In genomic region chr2:152657398-152657797, GRCm38 (mm10) we compare ENCODE assay signal across 11 mouse cellular contexts. TPM values are rescaled to one million over a fixed set of nuclear protein-coding genes. Genes with fewer than 3 reads are reported as not detected.
A peak's percentile ranks its signal among the peaks of the same experiment; 100 is the strongest.
DNase-seq lines count a peak whose midpoint lies in the region; ATAC-seq and TF ChIP-seq lines count a peak whose summit lies in the region.
"Had no signal": no experiment of that assay in that cellular context is flagged by ENCODE, and none has a peak within 500 bp of the region (broad histone marks: within the 10 kb centered on the region; RNA-seq: fewer than 3 reads in every experiment).

No protein-coding gene starts in this region.

- peaks cover 9% of the 10 kb centered on the region for H3K4me1 ChIP-seq in liver, adult 2 months (ENCODE audit: control insufficient read depth, insufficient read depth, low read length)
- peaks cover 7% of the 10 kb centered on the region; the same call in 1 of the 2 replicates for H3K4me1 ChIP-seq in liver, embryonic 12.5 days
- H3K4me1 ChIP-seq in bone marrow macrophage, adult 2 months (ENCODE audit: control insufficient read depth, insufficient read depth, low read length), result peaks cover 19% of the 10 kb centered on the region

- TF ChIP-seq POLR2A in liver, adult 2 months (IDR thresholded peaks at IDR 0.05; ENCODE audit: extremely low read depth, insufficient read depth, low read length), result no peak
- no peak for TF ChIP-seq POLR2A in bone marrow macrophage, adult 2 months (IDR thresholded peaks at IDR 0.05; ENCODE audit: borderline replicate concordance, low read depth, low read length)

- H3K36me3 ChIP-seq in liver, adult 2 months (ENCODE audit: control insufficient read depth, insufficient read depth, low read length), result no peaks in the 10 kb centered on the region
- H3K36me3 ChIP-seq in liver, embryonic 12.5 days, result no peaks in the 10 kb centered on the region
- H3K36me3 ChIP-seq: G1E; lung, embryonic 15.5 days had no signal

- H3K9me3 ChIP-seq in liver, embryonic 12.5 days (replicated peaks), result no peaks in the 10 kb centered on the region
- H3K9me3 ChIP-seq: lung, embryonic 15.5 days had no signal

- no peaks in the 10 kb centered on the region for H3K27me3 ChIP-seq in liver, adult 2 months (ENCODE audit: control insufficient read depth, insufficient read depth, low read length)
- H3K27me3 ChIP-seq in liver, embryonic 12.5 days (replicated peaks), result no peaks in the 10 kb centered on the region
- H3K27me3 ChIP-seq: lung, embryonic 15.5 days had no signal

- H3K4me2 ChIP-seq in liver, embryonic 12.5 days, result no peak overlapping the region
- H3K4me2 ChIP-seq: lung, embryonic 15.5 days had no signal

- 67% methylated on average over 10 of the region's 10 CpGs for WGBS in liver, adult 2 months
- 44% methylated on average over 10 of the region's 10 CpGs for WGBS in liver, embryonic 12.5 days (ENCODE audit: insufficient replicate concordance)

- H3K27ac ChIP-seq in liver, adult 2 months (replicated peaks; ENCODE audit: insufficient read depth, low read depth, low read length), result no peak overlapping the region
- no peak overlapping the region for H3K27ac ChIP-seq in liver, embryonic 12.5 days
- no peak overlapping the region for H3K27ac ChIP-seq in bone marrow macrophage, adult 2 months (ENCODE audit: insufficient read depth, low read depth, low read length)
- H3K27ac ChIP-seq: lung, embryonic 15.5 days had no signal

- peak; percentile 40 for DNase-seq in adrenal gland, postnatal 25 days
- no peak for DNase-seq in adrenal gland, adult 2 months
- no peak for DNase-seq in liver, adult 2 months (ENCODE audit: extremely low read depth, low read depth, low spot score)
- DNase-seq in cerebellum, postnatal 36 days, result no peak
- no peak for DNase-seq in right cerebral cortex, adult 18-20 months

- no peak overlapping the region for H3K4me3 ChIP-seq in liver, adult 2 months (ENCODE audit: insufficient read depth, low read depth, low read length)
- no peak overlapping the region for H3K4me3 ChIP-seq in liver, embryonic 12.5 days
- H3K4me3 ChIP-seq in bone marrow macrophage, adult 2 months (ENCODE audit: insufficient read depth, low read length), result no peak overlapping the region
- H3K4me3 ChIP-seq: lung, embryonic 15.5 days had no signal

- no peaks in the 10 kb centered on the region for H3K79me2 ChIP-seq in liver, adult 2 months (ENCODE audit: control insufficient read depth, insufficient read depth, low read length)

- TF ChIP-seq CTCF in liver, adult 2 months (IDR thresholded peaks at IDR 0.05; ENCODE audit: low read depth, low read length), result peak; percentile 65
- TF ChIP-seq CTCF in bone marrow macrophage, adult 2 months (IDR thresholded peaks at IDR 0.05; ENCODE audit: low read depth, low read length), result peak; percentile 12; the same call in 1 of the 2 replicates

- H3K9ac ChIP-seq in liver, adult 2 months (ENCODE audit: low read depth, low read length), result no peak overlapping the region
- no peak overlapping the region for H3K9ac ChIP-seq in liver, embryonic 12.5 days
- H3K9ac ChIP-seq: lung, embryonic 15.5 days had no signal

- no peak for ATAC-seq in liver, embryonic 12.5 days
- ATAC-seq in megakaryocyte-erythroid progenitor cell, adult 5-6 weeks (replicated peaks; ENCODE audit: low FRiP score, low TSS enrichment, poor library complexity, severe bottlenecking), result 0 out of 2 replicates have a peak, but pooled peaks have one; percentile 9

RNA-seq across cellular contexts. Expression of gene H13, which starts 11.9 kb away (rescaled TPM):
- 149 and 153 TPM in 2 replicates for total RNA-seq in adrenal gland, postnatal 25 days (2021)
- total RNA-seq in adrenal gland, adult 2 months (2021), result 100 to 1,000 TPM; 164 to 202 TPM
- 358 and 395 TPM in 2 replicates for polyA plus RNA-seq in adrenal gland, adult 2 months (2012; rRNA removed)
- 65.5 and 86.1 TPM in 2 replicates for total RNA-seq in liver, adult 2 months (2014; rRNA removed)
- polyA plus RNA-seq in liver, adult 2 months (2012; rRNA removed), result 117 and 148 TPM in 2 replicates
- polyA plus RNA-seq in liver, embryonic 12.5 days (2016; fragmentation: Nextera tagmentation; extraction: Ambion mirVana), result 57.5 and 59.1 TPM in 2 replicates
- polyA plus RNA-seq in bone marrow macrophage, adult 2 months (2012; ENCODE audit: insufficient read depth, insufficient read length, missing spikeins), result 93.6 and 95.2 TPM in 2 replicates
- total RNA-seq in megakaryocyte-erythroid progenitor cell, adult 5-6 weeks (2014; fragmentation: Nextera tagmentation), result 66.9 and 68.1 TPM in 2 replicates
- total RNA-seq in megakaryocyte-erythroid progenitor cell, adult 5-6 weeks (2017), result 56.1 and 69.1 TPM in 2 replicates

RNA-seq across cellular contexts. Expression of gene Mcts2, which starts 29.4 kb away (rescaled TPM):
- 34.2 and 37.9 TPM in 2 replicates for total RNA-seq in adrenal gland, postnatal 25 days (2021)
- 10 to 100 TPM; 26.7 to 32.9 TPM for total RNA-seq in adrenal gland, adult 2 months (2021)
- 1.9 and 2.3 TPM in 2 replicates for polyA plus RNA-seq in adrenal gland, adult 2 months (2012; rRNA removed)
- total RNA-seq in liver, adult 2 months (2014; rRNA removed), result 7.2 and 8.9 TPM in 2 replicates
- polyA plus RNA-seq in liver, adult 2 months (2012; rRNA removed), result 2.4 and 3.8 TPM in 2 replicates
- polyA plus RNA-seq in liver, embryonic 12.5 days (2016; fragmentation: Nextera tagmentation; extraction: Ambion mirVana), result 26.4 and 27.2 TPM in 2 replicates
- polyA plus RNA-seq in bone marrow macrophage, adult 2 months (2012; ENCODE audit: insufficient read depth, insufficient read length, missing spikeins), result 0.82 and 2.4 TPM in 2 replicates
- 12.5 and 20.3 TPM in 2 replicates for total RNA-seq in megakaryocyte-erythroid progenitor cell, adult 5-6 weeks (2014; fragmentation: Nextera tagmentation)
- total RNA-seq in megakaryocyte-erythroid progenitor cell, adult 5-6 weeks (2017), result 5.8 and 6.2 TPM in 2 replicates

RNA-seq across cellular contexts. Expression of gene Rem1, which starts 30.6 kb away (rescaled TPM):
- total RNA-seq in adrenal gland, postnatal 25 days (2021), result 8.1 and 9.0 TPM in 2 replicates
- 10 to 100 TPM; 11.3 to 18.1 TPM for total RNA-seq in adrenal gland, adult 2 months (2021)
- 11.9 and 21.0 TPM in 2 replicates for polyA plus RNA-seq in adrenal gland, adult 2 months (2012; rRNA removed)
- total RNA-seq in liver, adult 2 months (2014; rRNA removed), result 0.34 and 0.65 TPM in 2 replicates
- polyA plus RNA-seq in liver, adult 2 months (2012; rRNA removed), result 0.32 and 0.35 TPM in 2 replicates
- 1.3 and 1.4 TPM in 2 replicates for polyA plus RNA-seq in liver, embryonic 12.5 days (2016; fragmentation: Nextera tagmentation; extraction: Ambion mirVana)
- not detected in 2 replicates for polyA plus RNA-seq in bone marrow macrophage, adult 2 months (2012; ENCODE audit: insufficient read depth, insufficient read length, missing spikeins)
- total RNA-seq in megakaryocyte-erythroid progenitor cell, adult 5-6 weeks (2014; fragmentation: Nextera tagmentation), result 4.9 TPM in 1 of 2 replicates, not detected in the other
- total RNA-seq in megakaryocyte-erythroid progenitor cell, adult 5-6 weeks (2017), result not detected in 2 replicates
- total RNA-seq: G1E; hematopoietic stem cell, adult 5-6 weeks had no signal
- polyA plus RNA-seq: G1E had no signal

RNA-seq across cellular contexts. Expression of gene Defb25, which starts 34.5 kb away (rescaled TPM):
- 2.5 TPM in 1 of 2 replicates, not detected in the other for total RNA-seq in adrenal gland, postnatal 25 days (2021)
- not detected for total RNA-seq in adrenal gland, adult 2 months (2021)
- 1.0 TPM in 1 of 2 replicates, not detected in the other for polyA plus RNA-seq in adrenal gland, adult 2 months (2012; rRNA removed)
- 2.1 TPM in 1 of 2 replicates, not detected in the other for total RNA-seq in liver, adult 2 months (2014; rRNA removed)
- not detected in 2 replicates for polyA plus RNA-seq in liver, adult 2 months (2012; rRNA removed)
- 0.56 TPM in 1 of 2 replicates, not detected in the other for polyA plus RNA-seq in liver, embryonic 12.5 days (2016; fragmentation: Nextera tagmentation; extraction: Ambion mirVana)
- not detected in 2 replicates for polyA plus RNA-seq in bone marrow macrophage, adult 2 months (2012; ENCODE audit: insufficient read depth, insufficient read length, missing spikeins)
- total RNA-seq in megakaryocyte-erythroid progenitor cell, adult 5-6 weeks (2014; fragmentation: Nextera tagmentation), result not detected in 2 replicates
- not detected in 2 replicates for total RNA-seq in megakaryocyte-erythroid progenitor cell, adult 5-6 weeks (2017)
- total RNA-seq: G1E; hematopoietic stem cell, adult 5-6 weeks had no signal
- polyA plus RNA-seq: G1E; lung, embryonic 15.5 days had no signal

RNA-seq across cellular contexts. Expression of gene Defb36, which starts 53.3 kb away (rescaled TPM):
- total RNA-seq in adrenal gland, postnatal 25 days (2021), result 1.0 TPM in 1 of 2 replicates, not detected in the other
- under 1 TPM in 1 of 2 experiments, not detected in 1; 0.73 TPM for total RNA-seq in adrenal gland, adult 2 months (2021)
- polyA plus RNA-seq in adrenal gland, adult 2 months (2012; rRNA removed), result 0.86 and 0.95 TPM in 2 replicates
- total RNA-seq in liver, adult 2 months (2014; rRNA removed), result not detected in 2 replicates
- not detected in 2 replicates for polyA plus RNA-seq in liver, adult 2 months (2012; rRNA removed)
- not detected in 2 replicates for polyA plus RNA-seq in liver, embryonic 12.5 days (2016; fragmentation: Nextera tagmentation; extraction: Ambion mirVana)
- not detected in 2 replicates for polyA plus RNA-seq in bone marrow macrophage, adult 2 months (2012; ENCODE audit: insufficient read depth, insufficient read length, missing spikeins)
- total RNA-seq in megakaryocyte-erythroid progenitor cell, adult 5-6 weeks (2014; fragmentation: Nextera tagmentation), result not detected in 2 replicates
- not detected in 2 replicates for total RNA-seq in megakaryocyte-erythroid progenitor cell, adult 5-6 weeks (2017)
- total RNA-seq: G1E; hematopoietic stem cell, adult 5-6 weeks had no signal
- polyA plus RNA-seq: G1E; lung, embryonic 15.5 days had no signal
